Mouse (Mus musculus): ENCODE results near the gene Camk2g.

DNA sequence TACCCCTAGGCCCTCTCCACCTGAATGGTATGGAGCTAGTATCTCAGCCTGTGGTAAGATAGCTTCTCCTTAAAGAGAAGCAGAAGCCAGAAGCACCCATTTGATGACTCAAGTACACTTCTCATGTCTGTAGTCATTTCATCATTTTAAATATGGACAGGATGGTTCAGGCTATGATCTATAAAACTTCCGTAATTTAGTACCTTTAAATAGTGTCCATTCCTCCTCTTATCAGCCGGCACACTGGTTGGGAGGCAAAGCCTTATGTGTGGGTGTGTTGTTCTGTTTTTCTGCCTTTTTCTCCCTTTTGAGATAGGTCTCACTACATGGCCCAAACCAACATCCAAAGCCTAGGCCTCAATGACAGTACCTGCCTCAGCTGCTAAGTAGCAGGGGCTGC, 95.4 kb downstream of the Camk2g start:
- TF ChIP-seq CTCF (IDR thresholded peaks at IDR 0.05; ENCODE audit: low read depth) (no peak), EP300 (IDR thresholded peaks at IDR 0.05; ENCODE audit: low read depth) (no peak)

Measured in liver, embryonic 14.5 days (tissue).